Mouse (Mus musculus): ENCODE measurements at regions not wholly inside any gene's neighbourhood (a gene's known extent, or its start where the extent isn't known, plus 50 kb on each side); places are given as distances from the start of the nearest gene placed in this dataset.

GRCm38 (mm10) chr10:21831002-21831696 is 50.8 kb upstream of the Sgk1 start:
- DNase-seq, result no peak

Measured in heart, adult 18-20 months (tissue).